Comparison of ENCODE assay signal across 29 mouse cellular contexts in the genomic region with DNA sequence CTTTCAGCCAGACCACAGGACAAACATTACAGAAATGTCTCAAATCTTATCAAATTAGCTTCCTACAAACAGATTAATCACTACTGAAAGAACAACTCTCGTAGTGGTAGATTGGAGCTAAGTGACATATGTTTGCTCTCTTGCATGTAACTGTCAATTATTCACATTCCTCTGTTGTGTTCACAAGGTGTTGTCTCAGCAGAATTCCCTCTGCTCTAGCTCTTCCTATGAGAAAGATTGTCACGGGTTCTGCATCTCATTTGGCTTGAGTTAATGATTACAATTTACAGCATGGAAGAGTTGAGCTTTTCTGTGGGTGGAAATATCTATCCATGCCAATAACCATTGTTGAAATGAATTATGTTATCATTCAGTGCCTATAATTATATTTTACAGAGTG. TPM values are rescaled to one million over a fixed set of nuclear protein-coding genes. Genes with fewer than 3 reads are reported as not detected.
DNase-seq lines count a peak whose midpoint lies in the region; ATAC-seq lines count a peak whose summit lies in the region.
"Had no signal": no experiment of that assay in that cellular context is flagged by ENCODE, and none has a peak within 500 bp of the region (broad histone marks: within the 10 kb centered on the region; RNA-seq: fewer than 3 reads in every experiment).

No protein-coding gene starts in this region.

- H3K9me3 ChIP-seq in kidney, embryonic 16.5 days (ENCODE audit: low read length) = no peaks in the 10 kb centered on the region
- no peaks in the 10 kb centered on the region for H3K9me3 ChIP-seq in intestine, embryonic 16.5 days (ENCODE audit: control insufficient read depth, low read length)
- H3K9me3 ChIP-seq: embryonic facial prominence, embryonic 10.5 days; embryonic facial prominence, embryonic 13.5 days; forebrain, embryonic 12.5 days; forebrain, embryonic 15.5 days; heart, embryonic 12.5 days; heart, embryonic 15.5 days; hindbrain, embryonic 10.5 days; hindbrain, embryonic 13.5 days had no signal

- H3K9ac ChIP-seq in kidney, embryonic 16.5 days (replicated peaks; ENCODE audit: low read length) = no peak overlapping the region
- H3K9ac ChIP-seq in intestine, embryonic 16.5 days (ENCODE audit: low read depth, low read length) = no peak overlapping the region
- H3K9ac ChIP-seq: embryonic facial prominence, embryonic 13.5 days; forebrain, embryonic 12.5 days; forebrain, embryonic 15.5 days; heart, embryonic 12.5 days; heart, embryonic 15.5 days; hindbrain, embryonic 13.5 days had no signal

- WGBS in kidney, embryonic 16.5 days = 58% methylated on average over 2 of the region's 2 CpGs
- WGBS in intestine, embryonic 16.5 days = 60% methylated on average over 2 of the region's 2 CpGs

- no peaks in the 10 kb centered on the region for H3K4me1 ChIP-seq in kidney, embryonic 16.5 days (ENCODE audit: insufficient read depth, low read length)
- no peaks in the 10 kb centered on the region for H3K4me1 ChIP-seq in intestine, embryonic 16.5 days (ENCODE audit: control insufficient read depth, insufficient read depth, low read length)
- H3K4me1 ChIP-seq: embryonic facial prominence, embryonic 10.5 days; embryonic facial prominence, embryonic 13.5 days; forebrain, embryonic 12.5 days; forebrain, embryonic 15.5 days; heart, embryonic 12.5 days; heart, embryonic 15.5 days; hindbrain, embryonic 10.5 days; hindbrain, embryonic 13.5 days had no signal

- H3K4me3 ChIP-seq in kidney, embryonic 16.5 days (ENCODE audit: low read length) = no peak overlapping the region
- no peak overlapping the region for H3K4me3 ChIP-seq in intestine, embryonic 16.5 days (ENCODE audit: low read length)
- H3K4me3 ChIP-seq: embryonic facial prominence, embryonic 10.5 days; embryonic facial prominence, embryonic 13.5 days; erythroblast, embryonic 14.5 days; forebrain, embryonic 12.5 days; forebrain, embryonic 15.5 days; heart, embryonic 12.5 days; heart, embryonic 15.5 days; hindbrain, embryonic 10.5 days; hindbrain, embryonic 13.5 days had no signal

- H3K4me2 ChIP-seq in kidney, embryonic 16.5 days (replicated peaks; ENCODE audit: low read depth, low read length) = no peak overlapping the region
- no peak overlapping the region for H3K4me2 ChIP-seq in intestine, embryonic 16.5 days (ENCODE audit: low read depth, low read length)
- H3K4me2 ChIP-seq: embryonic facial prominence, embryonic 13.5 days; forebrain, embryonic 12.5 days; forebrain, embryonic 15.5 days; heart, embryonic 12.5 days; heart, embryonic 15.5 days; hindbrain, embryonic 13.5 days had no signal

- H3K27ac ChIP-seq in kidney, embryonic 16.5 days (ENCODE audit: low read length) = no peak overlapping the region
- H3K27ac ChIP-seq in intestine, embryonic 16.5 days (ENCODE audit: low read length) = no peak overlapping the region
- H3K27ac ChIP-seq: embryonic facial prominence, embryonic 10.5 days; embryonic facial prominence, embryonic 13.5 days; forebrain, embryonic 12.5 days; forebrain, embryonic 15.5 days; heart, embryonic 15.5 days; hindbrain, embryonic 10.5 days; hindbrain, embryonic 13.5 days had no signal

- peak; percentile 79; the same call in 1 of the 2 replicates for ATAC-seq in kidney, embryonic 16.5 days (ENCODE audit: low FRiP score, low TSS enrichment)
- ATAC-seq in intestine, embryonic 16.5 days = peak; percentile 71; the same call in 1 of the 2 replicates
- ATAC-seq: activated CD4-positive, CD25-positive, alpha-beta regulatory T cell, adult 4 months; CD4-positive, CD25-positive, alpha-beta regulatory T cell, adult 4 months; forebrain, embryonic 15.5 days had no signal

- no peaks in the 10 kb centered on the region for H3K36me3 ChIP-seq in kidney, embryonic 16.5 days (ENCODE audit: insufficient read depth, low read length)
- no peaks in the 10 kb centered on the region for H3K36me3 ChIP-seq in intestine, embryonic 16.5 days (ENCODE audit: control insufficient read depth, insufficient read depth, low read length)
- H3K36me3 ChIP-seq: embryonic facial prominence, embryonic 10.5 days; embryonic facial prominence, embryonic 13.5 days; forebrain, embryonic 12.5 days; forebrain, embryonic 15.5 days; heart, embryonic 12.5 days; heart, embryonic 15.5 days; hindbrain, embryonic 10.5 days; hindbrain, embryonic 13.5 days had no signal

- H3K27me3 ChIP-seq in kidney, embryonic 16.5 days (ENCODE audit: insufficient read depth, low read length) = no peaks in the 10 kb centered on the region
- no peaks in the 10 kb centered on the region for H3K27me3 ChIP-seq in intestine, embryonic 16.5 days (replicated peaks; ENCODE audit: control insufficient read depth, insufficient read depth, low read length)
- H3K27me3 ChIP-seq: embryonic facial prominence, embryonic 13.5 days; forebrain, embryonic 12.5 days; forebrain, embryonic 15.5 days; heart, embryonic 12.5 days; heart, embryonic 15.5 days; hindbrain, embryonic 13.5 days had no signal

- peak; percentile 17 for DNase-seq in kidney, adult 9 months
- DNase-seq in kidney, postnatal 4 days = no peak
- no peak for DNase-seq in kidney, postnatal 25 days
- no peak for DNase-seq in neural tube, embryonic 10.5 days (ENCODE audit: extremely low spot score, low spot score)
- DNase-seq: adrenal gland, adult 8-10 months; adrenal gland, postnatal 25 days; cerebellum, adult 11-12 months; cerebellum, adult 8-10 months; cerebellum, postnatal 10 days; cerebellum, postnatal 36 days; embryo, embryonic 11 days; gastrocnemius, postnatal 25 days; heart, adult 18-20 months; heart, postnatal 10 days; heart, postnatal 36 days had no signal

RNA-seq across cellular contexts. Expression of a gene that starts 37.8 kb away (rescaled TPM):
- polyA plus RNA-seq in kidney, embryonic 16.5 days (2015; fragmentation: Nextera tagmentation; extraction: Ambion mirVana) = 1.0 and 1.3 TPM in 2 replicates
- polyA plus RNA-seq in intestine, embryonic 16.5 days (2015; fragmentation: Nextera tagmentation; extraction: Ambion mirVana) = 0.12 and 0.18 TPM in 2 replicates
- polyA plus RNA-seq: C2C12; erythroblast, embryonic 14.5 days had no signal
